Mouse (Mus musculus) kidney, embryonic 14.5 days (tissue): ENCODE measurements around the gene Olfr1195. TPM values are rescaled to one million over a fixed set of nuclear protein-coding genes. Genes with fewer than 3 reads are reported as not detected.
"Not testable (repeated sequence)": the region's sequence is repeated elsewhere in the genome, so short reads cannot be mapped to it uniquely, and the experiment has no call there.

Experiments used
- ATAC-seq: fragments of 200-750 bp; cut with Nextera tagmentation; 2 replicates; pipeline ENCODE4 v1.8.0; 2017; ENCODE audit warnings: moderate number of reproducible peaks, mild to moderate bottlenecking, moderate TSS enrichment, moderate library complexity; ENCODE audit not compliant: low FRiP score, low TSS enrichment
- H3K27ac ChIP-seq: fragments of 300-500 bp; sonication (generic); 2 replicates; pipeline ENCODE4 v1.5.1; 2014; ENCODE audit warnings: low read depth, mild to moderate bottlenecking, low read length, moderate library complexity, mixed read lengths
- H3K27me3 ChIP-seq: fragments of 300-500 bp; sonication (generic); 2 replicates; pipeline ENCODE4 v1.6.1; 2014; ENCODE audit warnings: mild to moderate bottlenecking, low read length; ENCODE audit not compliant: control insufficient read depth, insufficient read depth
- H3K36me3 ChIP-seq: fragments of 300-500 bp; sonication (generic); 2 replicates; pipeline ENCODE4 v1.6.1; 2014; ENCODE audit warnings: low read length, mixed read lengths; ENCODE audit not compliant: control insufficient read depth, insufficient read depth
- H3K4me1 ChIP-seq: fragments of 300-500 bp; sonication (generic); 2 replicates; pipeline ENCODE4 v1.6.1; 2014; ENCODE audit warnings: low read length, mixed read lengths; ENCODE audit not compliant: control insufficient read depth, insufficient read depth
- H3K4me2 ChIP-seq: fragments of 300-500 bp; sonication (generic); replicated peaks from 2 replicates; pipeline ENCODE4 v1.6.1; 2014; ENCODE audit warnings: low read depth, mild to moderate bottlenecking, low read length
- H3K4me3 ChIP-seq: fragments of 300-500 bp; sonication (generic); 2 replicates; pipeline ENCODE4 v1.5.1; 2014; ENCODE audit warnings: mild to moderate bottlenecking, low read length
- H3K9ac ChIP-seq: fragments of 300-500 bp; sonication (generic); 2 replicates; pipeline ENCODE4 v1.6.1; 2014; ENCODE audit warnings: low read depth, mild to moderate bottlenecking, low read length, moderate library complexity
- H3K9me3 ChIP-seq: fragments of 300-500 bp; sonication (generic); 2 replicates; pipeline ENCODE4 v1.6.1; 2016; ENCODE audit warnings: low read length; ENCODE audit not compliant: control insufficient read depth
- WGBS: fragments of 180-500 bp; shearing (Covaris S2); extraction: QIAGEN DNeasy Blood & Tissue Kit; methylation state at CpG from one replicate; pipeline ENCODE4 v1.1.7; 2014; 5-methylcytosine and 5-hydroxymethylcytosine counted together
- polyA plus RNA-seq: library from polyadenylated mRNA; unstranded; fragments of >200 nt; fragmentation: Nextera tagmentation; extraction: Ambion mirVana; gene quantifications from 2 replicates; pipeline ENCODE4 v1.2.1, GENCODE M21; 2014

Olfr1195 gene
- polyA plus RNA-seq = not detected in 2 replicates

DNA sequence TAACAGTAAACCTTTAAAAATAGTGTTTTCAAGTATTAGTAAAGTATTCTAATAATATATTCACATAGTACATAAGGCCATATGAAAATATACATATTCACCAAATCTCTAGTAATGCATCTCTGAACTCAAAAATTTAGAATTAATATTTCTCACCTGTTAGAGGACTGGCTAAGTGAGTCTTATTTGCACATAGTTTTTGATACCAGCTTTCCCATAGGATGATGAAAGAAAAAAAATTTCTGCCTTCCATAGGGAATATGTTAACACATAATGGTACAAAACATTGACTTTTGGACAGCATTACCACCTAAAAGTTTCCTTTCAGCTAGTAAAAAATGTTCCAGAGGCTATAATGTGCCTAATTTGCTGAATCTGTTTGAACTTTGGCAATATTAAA, at the start of gene Olfr1195:
Gene Olfr1195, minus strand, starts transcription at position 101 of the 400 bp plus-strand sequence.
- H3K4me1 ChIP-seq = no peaks in the 10 kb centered on the region
- H3K27ac ChIP-seq = no peak within 1 kb of the TSS
- H3K9me3 ChIP-seq = no peaks in the 10 kb centered on the region
- no peak within 1 kb of the TSS for H3K4me3 ChIP-seq
- H3K4me2 ChIP-seq = no peak within 1 kb of the TSS
- no peaks in the 10 kb centered on the region for H3K36me3 ChIP-seq
- no peaks in the 10 kb centered on the region for H3K27me3 ChIP-seq
- ATAC-seq = no peak
- H3K9ac ChIP-seq = no peak within 1 kb of the TSS

DNA sequence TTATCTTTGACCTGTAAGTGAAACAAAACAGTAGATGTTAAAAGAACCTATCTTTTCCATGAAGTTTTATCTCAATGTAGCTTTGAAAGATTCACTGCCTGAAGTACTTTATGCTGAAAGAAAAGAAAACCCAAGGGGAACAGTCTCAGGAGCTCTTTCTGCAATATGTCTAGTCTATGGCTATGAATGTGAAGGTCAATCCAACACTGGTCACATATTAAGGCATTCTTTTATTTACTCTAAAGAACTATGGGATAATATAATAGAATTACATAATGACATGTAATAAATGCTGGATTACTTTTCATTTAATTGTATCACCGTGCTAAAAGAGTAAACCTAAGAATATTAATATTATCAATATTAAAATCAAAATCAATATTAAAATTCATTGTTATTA, 43.3 kb upstream of the Olfr1195 start, which contains the start of gene Olfr1197:
Gene Olfr1197, minus strand, starts transcription at position 101 of the 400 bp plus-strand sequence.
- no peak within 1 kb of the TSS for H3K9ac ChIP-seq
- no peak within 1 kb of the TSS for H3K27ac ChIP-seq
- H3K36me3 ChIP-seq = no peaks in the 10 kb centered on the region
- no peaks in the 10 kb centered on the region for H3K9me3 ChIP-seq
- H3K4me3 ChIP-seq = no peak within 1 kb of the TSS
- no peaks in the 10 kb centered on the region for H3K4me1 ChIP-seq
- no peak within 1 kb of the TSS for H3K4me2 ChIP-seq
- WGBS = 89% methylated on average over 1 of the region's 1 CpGs
- H3K27me3 ChIP-seq = no peaks in the 10 kb centered on the region
- ATAC-seq = no peak

DNA sequence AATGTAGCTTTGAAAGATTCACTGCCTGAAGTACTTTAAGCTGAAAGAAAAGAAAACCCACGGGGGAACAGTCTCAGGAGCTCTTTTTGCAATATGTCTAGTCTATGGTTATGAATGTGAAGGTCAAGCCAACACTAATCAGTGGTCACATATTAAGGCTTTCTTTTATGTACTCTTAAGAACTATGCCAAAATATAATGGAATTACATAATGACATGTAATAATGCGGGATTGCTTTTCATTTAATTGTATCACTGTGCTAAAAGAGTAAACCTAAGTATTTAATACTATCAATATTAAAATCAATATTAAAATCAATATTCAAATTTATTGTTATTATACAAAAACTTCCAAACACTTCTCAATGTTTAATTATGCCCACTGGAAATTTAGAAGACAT, 15.5 kb upstream of the Olfr1195 start, which contains the start of gene Olfr1196:
Gene Olfr1196, minus strand, starts transcription at position 101 of the 400 bp plus-strand sequence.
- Histone ChIP-seq H3K4me2 (no peak within 1 kb of the TSS), H3K9ac (no peak within 1 kb of the TSS), H3K36me3 (no peaks in the 10 kb centered on the region), H3K4me1 (no peaks in the 10 kb centered on the region), H3K4me3 (no peak within 1 kb of the TSS), H3K27ac (no peak within 1 kb of the TSS), H3K27me3 (no peaks in the 10 kb centered on the region), H3K9me3 (no peaks in the 10 kb centered on the region)
- no peak for ATAC-seq
- 89% methylated on average over 2 of the region's 2 CpGs for WGBS

DNA sequence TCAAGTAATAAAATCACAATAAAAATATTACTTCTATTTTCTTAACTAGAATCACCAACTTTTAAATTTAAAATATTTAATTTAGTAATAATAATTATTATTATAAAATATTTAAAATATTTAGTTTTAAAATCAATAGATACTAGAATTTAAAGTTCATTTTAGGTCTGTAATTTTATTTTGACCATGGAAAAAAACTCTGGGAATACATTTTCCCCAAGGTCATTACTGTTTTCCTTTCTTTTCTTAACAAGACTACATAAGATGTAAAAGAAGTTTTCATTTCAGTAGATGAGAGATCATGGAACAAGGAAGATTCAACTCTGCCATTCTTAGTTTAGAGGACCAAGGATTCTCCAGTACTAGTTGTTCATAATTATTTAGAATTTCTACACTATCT, 13.7 kb downstream of the Olfr1195 start, which contains the start of gene Olfr1193:
Gene Olfr1193, plus strand, starts transcription at position 301 of the 400 bp plus-strand sequence.
- not testable (repeated sequence) for H3K27me3 ChIP-seq, H3K4me3 ChIP-seq, H3K9me3 ChIP-seq, H3K4me2 ChIP-seq, ATAC-seq, H3K36me3 ChIP-seq, H3K27ac ChIP-seq, H3K4me1 ChIP-seq, H3K9ac ChIP-seq

- Histone ChIP-seq H3K9ac (no peak within 1 kb of the TSS), H3K27ac (no peak within 1 kb of the TSS), H3K4me3 (no peak within 1 kb of the TSS), H3K36me3 (no peaks in the 10 kb centered on the region), H3K27me3 (no peaks in the 10 kb centered on the region), H3K9me3 (no peaks in the 10 kb centered on the region), H3K4me1 (no peaks in the 10 kb centered on the region), H3K4me2 (no peak within 1 kb of the TSS)
- ATAC-seq = no peak
- WGBS = 53% methylated on average over 1 of the region's 1 CpGs
Observed at GRCm38 (mm10) chr2:88648209-88648608, 40.8 kb downstream of the Olfr1195 start, which contains the start of gene Olfr1192-ps1. Gene Olfr1192-ps1 (plus strand): TSS chr2:88648509.

GRCm38 (mm10) chr2:88640242-88640641, 48.7 kb downstream of the Olfr1195 start, which contains the start of gene Olfr1191-ps1:
Gene Olfr1191-ps1 (plus strand): TSS chr2:88640542.
- not testable (repeated sequence) for H3K4me1 ChIP-seq, H3K4me3 ChIP-seq, H3K9ac ChIP-seq, H3K27ac ChIP-seq, H3K9me3 ChIP-seq, H3K27me3 ChIP-seq, H3K36me3 ChIP-seq, ATAC-seq, H3K4me2 ChIP-seq
- 86% methylated on average over 1 of the region's 1 CpGs for WGBS

Other genes starting within 250 kb of the Olfr1195 start
- gene Gm13757, start 240.1 kb downstream of the Olfr1195 start, polyA plus RNA-seq = not detected in 2 replicates
- not detected in 2 replicates for gene Olfr1183, start 234.3 kb downstream of the Olfr1195 start, polyA plus RNA-seq
- gene Olfr1184, start 205.6 kb downstream of the Olfr1195 start, polyA plus RNA-seq = not detected in 2 replicates
- gene Olfr1185-ps1, start 195.9 kb downstream of the Olfr1195 start, polyA plus RNA-seq = not detected in 2 replicates
- not detected in 2 replicates for gene Olfr1186, start 170.6 kb downstream of the Olfr1195 start, polyA plus RNA-seq
- gene Olfr1188, start 132.3 kb downstream of the Olfr1195 start, polyA plus RNA-seq = not detected in 2 replicates
- not detected in 2 replicates for gene Olfr1189, start 102.7 kb downstream of the Olfr1195 start, polyA plus RNA-seq
- gene Olfr1191-ps1, start 48.6 kb downstream of the Olfr1195 start, polyA plus RNA-seq = 0.03 TPM in 1 of 2 replicates, not detected in the other
- gene Olfr1192-ps1, start 40.7 kb downstream of the Olfr1195 start, polyA plus RNA-seq = not detected in 2 replicates
- gene Olfr1193, start 13.6 kb downstream of the Olfr1195 start, polyA plus RNA-seq = not detected in 2 replicates
- not detected in 2 replicates for gene Olfr1196, start 15.4 kb upstream of the Olfr1195 start, polyA plus RNA-seq
- not detected in 2 replicates for gene Olfr1197, start 43.2 kb upstream of the Olfr1195 start, polyA plus RNA-seq
- gene Olfr1198, start 62.2 kb upstream of the Olfr1195 start, polyA plus RNA-seq = not detected in 2 replicates
- gene Olfr1199, start 71.3 kb upstream of the Olfr1195 start, polyA plus RNA-seq = not detected in 2 replicates
- not detected in 2 replicates for gene Olfr1200, start 81.3 kb upstream of the Olfr1195 start, polyA plus RNA-seq
- not detected in 2 replicates for gene Olfr1201, start 103.8 kb upstream of the Olfr1195 start, polyA plus RNA-seq
- not detected in 2 replicates for gene Olfr1202, start 125.3 kb upstream of the Olfr1195 start, polyA plus RNA-seq
- not detected in 2 replicates for gene Olfr1205, start 140.6 kb upstream of the Olfr1195 start, polyA plus RNA-seq
- gene Olfr1204, start 160.1 kb upstream of the Olfr1195 start, polyA plus RNA-seq = not detected in 2 replicates
- not detected in 2 replicates for gene Olfr1206, start 174.0 kb upstream of the Olfr1195 start, polyA plus RNA-seq
- not detected in 2 replicates for gene Olfr1208, start 213.1 kb upstream of the Olfr1195 start, polyA plus RNA-seq
- gene Olfr1209, start 226.0 kb upstream of the Olfr1195 start, polyA plus RNA-seq = not detected in 2 replicates
- not detected in 2 replicates for gene Olfr1211, start 248.9 kb upstream of the Olfr1195 start, polyA plus RNA-seq